Mouse (Mus musculus) frontal cortex, postnatal 25 days (tissue): ENCODE measurements at regions not wholly inside any gene's neighbourhood (a gene's known extent, or its start where the extent isn't known, plus 50 kb on each side); places are given as distances from the start of the nearest gene placed in this dataset.

Experiments
- DNase-seq, 2 experiments: peaks; one replicate each; pipeline ENCODE4 v3.0.0; 2022; ENCODE audit warnings: low spot score in 2 of 2

DNA sequence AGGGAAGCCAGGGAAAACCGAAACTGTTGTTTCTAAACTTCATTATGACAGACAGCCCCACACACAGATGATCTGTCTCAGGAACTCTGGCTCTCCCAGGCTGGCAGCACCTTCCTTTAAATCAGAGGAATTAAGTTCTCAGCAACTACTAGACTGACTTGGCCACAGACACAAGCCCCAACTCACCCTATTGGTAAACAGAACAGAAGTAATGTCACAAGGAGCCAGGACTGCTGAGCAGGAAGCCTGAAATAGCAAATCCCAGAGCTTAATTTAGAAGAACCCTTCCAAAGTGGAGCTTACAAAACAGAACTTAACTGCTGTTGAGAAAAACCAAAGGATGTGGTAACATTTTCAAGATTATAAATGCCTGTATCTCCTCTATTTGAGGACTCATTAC lies 174.8 kb downstream of the Nfkbiz start:
- DNase-seq = no peak

DNA sequence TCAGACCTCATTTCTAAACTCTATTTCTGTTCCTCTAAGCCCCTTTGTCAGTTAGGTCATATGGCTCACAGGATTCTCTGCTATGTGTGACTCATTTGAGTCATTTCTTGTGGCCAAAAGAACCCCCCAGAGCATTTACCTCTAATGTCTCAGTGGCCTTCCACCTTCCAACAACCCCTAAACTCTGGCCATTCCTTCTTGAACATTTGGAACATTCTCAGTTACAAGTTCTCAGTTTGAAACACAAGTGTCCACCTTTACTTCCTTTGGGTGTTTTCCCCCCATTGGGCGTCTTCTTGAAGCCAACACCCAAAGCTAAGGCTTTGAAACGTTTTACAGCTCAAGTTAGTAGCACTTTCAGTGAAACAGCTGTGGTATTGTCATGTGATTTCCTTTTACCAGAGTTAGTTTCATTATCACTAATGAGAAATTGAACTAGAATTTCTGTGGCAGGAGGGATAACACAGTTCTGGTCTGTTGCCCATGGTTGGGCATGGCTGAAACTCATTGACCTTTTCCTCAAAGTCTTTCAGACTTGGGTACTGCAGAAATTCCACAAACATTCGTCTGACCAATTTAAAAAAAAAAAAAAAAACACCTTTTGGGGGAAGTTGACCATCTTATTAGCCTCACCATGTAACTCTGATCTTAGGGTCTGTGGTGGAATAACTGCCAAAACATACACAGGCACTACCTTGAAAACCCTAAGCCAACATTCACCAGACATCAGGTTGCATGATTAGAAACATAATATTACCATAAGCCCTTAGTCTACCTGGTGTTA lies 201.8 kb downstream of the Nfkbiz start:
- DNase-seq = no peak

DNA sequence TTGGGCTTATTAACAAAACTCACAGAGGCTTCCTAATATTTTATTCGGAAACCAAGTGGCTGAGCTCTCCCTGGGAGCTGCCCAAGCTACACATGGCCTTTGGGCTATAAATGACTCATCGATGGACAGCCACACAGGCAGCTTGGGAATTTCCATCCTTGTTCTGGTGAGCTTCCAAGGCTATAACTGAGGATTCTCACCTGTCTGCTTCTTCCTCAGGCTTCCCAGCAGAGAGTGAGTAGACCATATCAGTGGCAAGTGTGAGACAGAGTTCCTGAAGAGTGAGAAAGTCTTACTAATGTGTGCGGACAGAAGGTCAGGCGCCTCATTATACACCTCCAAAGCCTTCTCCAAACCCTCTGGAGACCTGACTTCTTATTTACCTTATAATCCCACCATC lies 202.5 kb downstream of the Nfkbiz start:
- no peak for DNase-seq

DNA sequence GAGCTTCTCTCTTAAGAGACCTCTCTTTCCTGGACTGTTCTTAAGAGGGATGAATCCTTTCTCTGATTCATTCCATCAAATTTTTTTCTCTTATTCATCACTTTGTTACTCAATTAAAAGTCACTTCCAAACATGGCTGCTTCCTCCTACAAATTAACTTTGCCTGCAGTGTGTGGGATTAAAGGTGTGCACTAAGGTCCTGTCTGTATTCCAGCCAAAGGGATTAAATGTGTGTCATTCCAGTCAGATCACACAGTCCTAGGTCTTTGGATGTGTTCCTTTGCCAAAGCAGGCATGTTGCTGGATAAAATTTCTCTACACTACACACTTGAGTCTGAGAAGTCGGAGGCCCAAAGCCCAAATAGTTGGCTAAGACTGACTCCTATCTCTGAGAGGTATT lies 204.0 kb downstream of the Nfkbiz start:
- DNase-seq = no peak

DNA sequence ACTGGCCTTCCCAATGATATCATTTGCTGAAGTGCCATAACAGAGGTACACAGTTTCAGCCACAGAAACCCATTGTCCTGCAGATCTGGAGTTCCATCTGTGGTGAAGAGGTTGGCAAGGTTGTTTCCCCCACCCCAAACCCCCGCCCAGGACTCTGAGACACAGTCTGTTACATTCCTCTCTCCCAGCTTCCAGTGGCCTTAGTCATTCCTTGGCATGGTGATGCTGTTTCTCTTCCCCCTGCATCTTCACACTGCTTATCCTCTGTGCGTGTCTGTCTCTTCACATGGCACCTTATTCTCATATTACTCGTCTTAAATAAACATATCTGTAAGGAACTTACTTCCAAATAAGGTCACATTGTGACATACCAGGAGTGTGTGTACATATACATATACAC lies 206.5 kb downstream of the Nfkbiz start:
- no peak for DNase-seq

DNA sequence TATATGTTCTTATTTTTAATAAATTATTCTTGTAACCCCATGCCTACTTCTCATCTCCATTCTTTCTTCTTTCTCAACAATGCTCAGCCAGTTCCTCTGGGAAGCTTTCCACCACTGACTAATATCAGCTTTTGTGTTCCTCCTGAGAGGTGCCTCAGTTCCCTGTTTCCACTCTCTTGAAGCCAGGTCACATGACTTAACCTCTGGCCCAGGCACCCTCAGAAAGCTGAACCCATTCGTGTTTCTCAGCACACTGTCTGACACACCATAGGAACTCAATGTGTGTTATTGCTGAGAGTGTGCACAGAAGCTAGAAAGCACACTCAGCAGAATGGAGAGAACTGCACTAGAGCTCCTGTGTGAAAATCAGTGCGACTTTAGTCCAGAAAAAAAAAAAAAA lies 207.1 kb downstream of the Nfkbiz start:
- DNase-seq = no peak

DNA sequence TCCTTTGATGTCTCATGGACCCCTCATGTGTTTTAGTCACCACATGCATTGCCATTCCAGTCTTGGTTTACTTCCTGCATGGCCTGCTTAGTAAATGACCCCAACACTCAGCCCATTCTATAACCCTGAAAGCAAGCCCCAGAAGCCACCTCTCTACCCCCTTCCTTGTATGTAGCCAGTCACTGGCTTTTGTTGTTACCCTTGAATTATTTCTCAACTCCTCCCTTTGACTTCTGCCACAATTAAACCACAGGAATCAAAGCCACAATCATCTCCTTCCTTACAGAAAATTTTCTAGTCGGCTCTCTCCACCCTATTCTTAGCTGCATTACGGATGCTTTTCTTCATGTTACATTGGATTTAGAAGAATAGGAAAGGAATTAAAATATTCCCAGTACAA lies 207.7 kb downstream of the Nfkbiz start:
- no peak for DNase-seq

DNA sequence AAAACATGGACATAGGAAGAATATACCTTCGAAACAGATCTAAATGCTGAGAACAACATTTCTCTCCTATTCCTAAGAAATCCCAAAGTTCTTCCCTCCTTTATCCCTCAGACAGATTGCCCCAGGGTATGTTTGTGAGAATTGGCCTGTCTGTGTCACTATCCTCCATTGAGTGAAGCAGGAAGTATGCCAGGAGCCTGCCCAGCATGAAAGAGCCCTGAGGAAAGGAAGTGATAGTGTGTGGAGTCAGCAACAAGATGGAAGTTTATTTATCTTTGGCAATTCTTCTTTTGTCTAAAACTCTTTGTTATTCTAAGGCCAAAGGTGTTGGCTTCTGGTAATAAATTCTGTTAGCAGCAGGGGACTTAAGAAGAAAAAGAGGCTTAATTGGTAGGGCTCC lies 211.2 kb downstream of the Nfkbiz start:
- no peak for DNase-seq

DNA sequence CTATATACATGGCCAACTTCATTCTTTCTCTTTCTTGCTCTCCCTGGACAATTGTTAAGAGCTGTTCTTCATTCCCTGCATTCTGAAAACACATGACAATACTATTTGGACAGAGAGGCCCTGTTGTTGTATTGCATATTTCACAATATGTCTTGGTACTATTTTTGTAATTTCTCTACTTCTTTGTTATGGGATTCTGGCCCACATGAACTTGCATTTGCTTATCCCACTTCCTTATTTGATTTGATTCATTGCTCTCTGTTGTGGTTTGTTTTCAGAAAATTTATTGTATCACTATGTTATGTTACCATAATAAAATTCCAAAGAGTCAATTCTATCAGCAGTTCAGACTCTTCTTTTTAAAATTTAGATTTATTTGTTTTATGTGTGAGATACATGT lies 215.3 kb downstream of the Nfkbiz start:
- no peak for DNase-seq

DNA sequence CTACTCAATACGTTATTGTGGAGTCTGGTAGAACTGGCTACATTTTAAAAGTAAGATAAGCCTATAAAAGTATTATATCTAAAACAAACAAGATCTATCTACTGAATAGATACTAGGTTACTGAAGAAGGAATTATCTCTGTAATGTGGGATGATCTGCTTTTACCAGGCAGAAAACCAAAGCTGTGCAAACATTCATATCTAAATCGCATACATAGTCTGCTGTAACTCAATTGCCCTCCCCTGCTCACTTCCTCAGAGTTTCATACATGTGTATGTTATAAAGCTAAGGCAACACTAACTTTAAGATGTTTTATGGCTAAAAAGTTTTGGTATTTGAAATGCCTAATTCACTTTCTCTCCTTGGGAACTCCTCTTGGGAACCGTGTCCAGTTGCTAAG lies 219.0 kb downstream of the Nfkbiz start:
- no peak for DNase-seq

DNA sequence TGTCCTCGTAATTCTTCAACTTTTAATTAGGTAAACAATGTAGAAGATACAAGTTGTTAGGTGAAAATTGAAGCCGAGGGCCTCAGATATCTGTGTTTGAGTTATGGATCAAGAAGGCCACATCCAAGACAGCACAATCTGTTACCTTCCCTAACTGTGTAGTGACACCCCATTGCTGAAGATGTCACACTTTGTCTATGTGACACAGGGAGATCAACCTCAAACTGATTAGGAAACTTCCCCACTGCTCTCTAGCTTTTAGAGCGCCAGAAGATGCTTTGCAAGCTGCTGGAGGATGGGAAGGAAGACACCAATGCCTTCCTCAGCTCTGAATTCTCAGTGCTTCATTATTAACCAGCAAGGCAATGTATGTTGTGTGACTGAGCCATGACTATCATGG lies 220.7 kb downstream of the Nfkbiz start:
- no peak for DNase-seq

DNA sequence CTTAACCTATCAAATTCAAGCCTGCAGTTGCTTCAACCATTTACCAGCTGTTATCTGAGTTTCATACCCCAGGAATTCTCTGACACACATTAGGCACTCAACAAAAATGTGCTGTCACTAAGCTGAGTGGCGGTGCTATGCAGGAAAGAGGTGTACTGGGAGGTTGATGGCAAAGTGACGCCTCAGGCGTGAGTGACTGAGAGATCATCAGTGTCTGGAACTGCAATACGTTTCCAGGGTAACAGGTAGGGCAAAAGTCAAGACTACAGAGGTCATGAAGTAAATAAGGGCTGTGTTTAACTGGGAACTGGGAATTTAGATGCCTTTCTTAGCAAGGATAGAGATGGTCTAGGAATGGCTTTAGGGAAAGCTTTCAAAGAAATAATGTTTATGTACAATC lies 221.2 kb downstream of the Nfkbiz start:
- DNase-seq = no peak

DNA sequence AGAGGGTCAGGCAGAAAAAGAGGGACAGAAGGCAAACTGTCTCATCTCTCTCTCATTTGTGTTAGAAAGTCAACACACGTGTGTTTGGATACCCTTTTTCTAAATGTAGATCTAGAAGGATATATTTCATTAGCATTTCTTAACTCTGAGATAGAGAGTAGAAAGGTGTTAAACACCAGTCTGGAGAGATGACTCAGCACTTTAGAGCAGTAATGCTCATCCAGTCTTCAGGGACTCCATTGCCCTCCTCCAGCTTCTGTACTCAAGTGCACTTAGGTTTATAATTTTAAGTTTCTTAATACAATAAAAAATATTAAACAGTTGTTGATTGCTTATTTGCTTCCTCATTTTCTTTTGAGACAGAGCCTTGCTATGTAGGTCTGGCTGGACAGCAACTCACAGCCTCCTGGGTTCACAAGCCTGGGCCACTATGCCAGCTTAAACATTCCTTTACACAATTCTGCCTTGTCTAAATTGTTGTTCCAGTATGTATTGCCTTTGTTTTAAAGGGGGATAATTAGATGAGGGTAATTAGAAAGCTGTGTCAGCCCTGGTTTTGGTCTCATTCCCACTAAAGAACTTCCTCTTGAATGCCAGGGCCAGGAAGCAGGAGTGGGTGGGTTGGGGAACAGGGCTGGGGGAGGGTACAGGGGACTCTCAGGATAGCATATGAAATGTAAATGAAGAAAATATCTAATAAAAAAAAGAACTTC lies 222.1 kb downstream of the Nfkbiz start:
- DNase-seq = no peak

DNA sequence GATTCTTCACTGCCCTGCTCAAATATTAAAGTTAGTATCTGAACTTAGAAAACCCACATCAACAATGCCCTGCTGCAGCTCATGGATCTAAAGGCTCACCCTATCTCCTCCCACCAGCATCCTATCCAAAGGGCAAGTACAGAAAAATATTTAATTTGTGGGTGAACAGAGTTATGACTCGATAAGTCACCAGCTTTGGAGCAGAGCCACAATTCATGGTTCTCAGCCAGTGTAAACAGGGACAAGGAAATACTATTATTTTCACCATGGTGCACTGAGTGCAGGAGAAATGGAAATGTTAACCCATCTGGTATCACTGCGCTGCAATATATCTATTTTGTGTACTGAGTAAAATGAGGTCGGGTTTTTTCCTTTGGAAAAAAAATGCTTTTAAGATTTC lies 225.8 kb downstream of the Nfkbiz start:
- DNase-seq = no peak

DNA sequence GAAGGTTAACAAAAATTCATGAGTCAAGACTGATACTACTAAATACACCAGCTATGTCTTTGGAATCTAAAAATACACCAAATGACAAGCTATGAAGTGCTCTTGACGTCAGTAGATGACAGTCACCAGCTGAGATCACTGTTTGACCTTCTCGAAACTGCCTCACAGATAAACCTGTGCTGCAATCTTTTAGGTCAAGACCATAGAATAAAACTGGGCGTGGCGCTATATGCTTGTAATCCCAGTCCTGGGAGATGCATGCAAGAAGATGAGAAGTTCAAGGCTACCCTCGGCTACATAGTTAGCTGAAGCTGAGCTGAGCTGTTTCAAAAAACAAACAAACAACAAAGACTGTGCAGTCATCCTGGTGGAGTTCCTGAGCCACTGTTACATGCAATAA lies 226.7 kb downstream of the Nfkbiz start:
- DNase-seq = no peak

DNA sequence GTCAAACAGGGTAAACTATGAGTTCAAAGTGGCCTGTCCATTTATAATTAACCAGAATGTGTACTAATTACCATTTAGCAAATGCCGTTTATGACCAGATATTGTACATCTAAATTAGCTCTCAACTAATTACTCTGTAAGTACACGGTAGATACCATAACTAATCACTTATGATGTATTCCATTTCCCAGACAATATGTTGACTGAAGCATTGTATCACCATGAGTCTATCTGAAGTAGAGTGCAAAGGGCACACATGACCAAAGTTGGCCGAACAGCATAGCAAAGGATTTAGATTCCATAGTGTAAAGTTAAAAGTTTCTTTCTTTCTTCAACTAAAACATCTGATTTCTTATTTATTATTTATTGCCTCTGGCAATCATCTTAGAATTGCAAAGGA lies 227.5 kb downstream of the Nfkbiz start:
- DNase-seq = no peak

DNA sequence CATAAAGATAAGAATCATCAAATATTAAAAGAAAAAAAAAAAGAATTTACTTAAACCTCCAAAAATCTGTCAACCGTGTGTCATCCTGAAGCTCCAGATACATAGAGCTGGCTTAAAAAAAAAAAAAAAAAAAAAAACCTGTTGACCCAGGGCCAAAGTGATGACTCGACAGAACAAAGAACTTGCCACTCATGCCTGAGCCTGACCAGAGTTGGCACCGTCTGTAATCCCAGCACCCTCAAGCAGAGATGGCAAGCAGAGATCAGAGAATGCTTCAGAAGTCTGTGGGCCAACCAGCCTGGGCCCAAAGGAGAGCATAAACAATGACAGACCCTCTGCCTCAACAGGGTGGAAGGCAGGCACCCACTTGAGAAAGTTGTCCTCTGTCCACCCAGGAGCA lies 230.3 kb downstream of the Nfkbiz start:
- no peak for DNase-seq

DNA sequence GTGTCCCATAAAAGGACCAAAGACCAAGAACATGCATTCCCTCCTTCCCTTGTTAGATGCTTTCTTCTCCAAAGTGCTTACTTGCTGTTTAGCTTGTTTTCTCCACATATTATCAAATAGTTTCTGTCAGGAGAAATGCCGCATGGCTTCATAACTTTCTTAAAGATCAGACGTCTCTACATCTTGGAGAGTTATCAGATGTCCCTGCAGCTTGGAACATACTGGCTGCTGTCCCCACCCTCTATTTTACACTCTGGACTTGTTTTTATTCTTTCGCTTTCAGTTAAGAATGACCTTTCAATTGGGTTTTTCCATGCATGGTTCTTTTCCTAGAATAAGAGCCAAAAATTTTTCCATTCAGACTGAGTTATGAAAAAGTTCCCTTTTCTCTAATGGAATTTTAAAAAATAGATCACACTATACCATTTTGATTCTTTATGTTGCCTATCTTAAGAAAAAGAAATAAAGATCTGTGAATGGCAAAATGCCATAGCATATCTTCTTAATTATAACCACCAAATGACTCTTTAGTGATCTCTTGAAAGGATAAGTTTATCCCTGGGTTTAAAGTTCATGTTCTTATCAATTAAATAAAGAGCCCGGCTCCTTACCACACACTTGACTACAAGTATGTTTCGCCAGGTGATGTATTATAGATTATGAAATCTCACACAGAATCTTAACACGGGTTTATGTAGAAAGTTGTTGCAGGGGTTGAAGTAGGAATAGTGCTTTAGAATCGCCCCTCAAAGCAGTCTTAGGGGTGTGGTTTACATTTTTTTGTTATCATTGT lies 232.1 kb downstream of the Nfkbiz start:
- DNase-seq = no peak

DNA sequence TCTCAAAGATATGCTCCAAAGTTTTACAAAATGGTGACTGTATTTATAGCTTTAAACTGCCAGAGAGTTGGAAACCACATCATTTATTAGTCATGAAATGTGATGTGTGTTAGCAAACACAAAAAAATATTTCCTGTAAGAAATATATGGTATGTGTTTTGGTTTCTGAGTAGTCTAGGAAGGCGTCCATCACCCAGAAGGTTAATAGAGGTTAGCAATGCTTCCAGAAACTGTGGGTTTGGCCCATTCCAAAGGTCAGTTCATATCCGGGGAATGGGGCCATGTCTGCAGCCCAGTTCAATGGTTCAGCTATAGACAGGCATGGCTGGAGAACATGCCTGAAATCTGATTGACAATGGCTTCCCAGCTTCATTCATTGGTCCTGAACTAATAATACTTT lies 235.1 kb downstream of the Nfkbiz start:
- no peak for DNase-seq

DNA sequence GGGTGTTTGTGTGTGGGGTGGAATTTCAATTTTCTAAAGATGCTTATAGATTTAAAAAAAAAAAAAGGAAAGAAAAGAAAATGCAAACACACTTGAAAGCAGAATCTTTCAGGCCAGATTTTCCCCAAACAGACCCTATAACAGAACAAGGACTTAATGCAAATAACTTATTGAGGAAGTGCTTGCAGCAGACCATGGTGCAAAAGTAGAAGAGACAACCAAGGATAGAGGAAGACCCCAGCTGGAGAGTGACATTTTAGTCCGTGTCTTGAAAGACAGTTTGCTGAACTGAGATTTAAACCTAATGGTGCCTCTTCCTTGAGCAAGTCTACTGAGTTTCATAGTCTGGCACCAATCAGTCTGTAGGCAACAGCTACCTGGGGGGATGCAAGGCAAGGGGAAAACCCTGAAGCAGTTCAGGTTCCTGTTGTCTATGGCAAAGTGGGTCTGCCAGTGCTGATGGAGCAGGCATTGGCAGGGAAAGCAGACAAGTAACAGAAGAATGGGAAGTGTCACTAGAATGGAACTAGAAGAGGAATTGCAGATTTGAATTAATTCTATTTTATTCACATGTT lies 249.2 kb downstream of the Nfkbiz start:
- no peak for DNase-seq

DNA sequence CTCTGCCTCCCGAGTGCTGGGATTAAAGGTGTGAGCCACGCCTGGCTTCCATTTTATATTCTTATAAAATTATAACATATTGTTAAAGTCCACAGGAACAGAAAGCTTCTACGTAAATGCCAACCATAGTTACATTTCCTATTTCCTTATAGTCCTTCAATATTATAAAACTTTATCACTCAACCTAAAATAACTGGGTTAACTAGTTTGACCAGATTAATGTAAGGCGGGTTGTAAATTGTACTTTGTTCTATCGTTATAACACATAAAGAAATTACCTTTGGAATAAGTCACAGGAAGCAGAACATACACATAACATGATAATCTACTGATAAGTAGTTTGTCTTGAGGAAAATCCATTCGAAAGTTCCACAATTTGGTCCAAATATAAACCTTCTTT lies 251.6 kb downstream of the Nfkbiz start:
- no peak for DNase-seq

DNA sequence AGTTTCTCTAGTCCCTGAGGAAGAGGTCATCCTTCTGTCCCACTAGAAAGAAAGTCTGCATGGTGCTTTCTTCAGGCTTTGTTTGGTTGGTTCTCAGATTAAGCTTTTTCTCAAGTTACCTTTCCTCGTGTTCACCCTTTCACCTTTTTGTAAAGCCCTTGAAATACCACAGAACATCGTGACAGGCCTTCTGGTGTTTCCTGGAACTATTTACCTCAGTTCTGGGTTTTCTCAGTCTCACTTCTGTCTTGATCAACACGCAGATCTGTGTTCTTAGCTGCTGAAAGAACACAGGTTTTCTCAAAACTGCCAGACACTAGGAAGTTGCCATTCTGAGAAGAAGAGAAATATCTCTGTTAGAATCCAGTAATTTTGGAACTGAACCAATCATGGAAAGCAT lies 255.8 kb downstream of the Nfkbiz start:
- no peak for DNase-seq

DNA sequence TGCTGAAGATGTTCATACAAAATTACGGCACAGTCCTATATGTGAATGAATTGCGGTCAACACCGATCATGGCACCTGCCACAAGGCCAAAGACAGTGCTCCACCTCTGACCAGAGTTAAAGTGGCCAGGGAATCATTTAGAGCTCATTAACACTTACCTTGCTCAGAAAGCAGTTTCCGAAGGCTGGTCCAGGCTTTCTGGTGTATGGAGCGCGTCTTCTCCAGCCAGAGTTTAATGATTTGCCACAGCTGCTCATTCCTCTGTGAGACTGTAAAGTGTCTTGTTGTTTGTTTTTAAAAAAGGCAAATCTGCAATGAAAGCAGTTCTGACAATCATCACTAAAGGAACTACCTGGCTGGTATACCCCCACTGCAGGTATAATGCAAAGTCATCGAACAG lies 256.7 kb downstream of the Nfkbiz start:
- DNase-seq = no peak
